20 mouse cellular contexts compared by ENCODE assay signal in genomic region chr13:28669832-28670585, GRCm38 (mm10).
"Had no signal": no experiment of that assay in that cellular context is flagged by ENCODE, and none has a peak within 500 bp of the region (broad histone marks: within the 10 kb centered on the region; RNA-seq: fewer than 3 reads in every experiment).

No protein-coding gene starts in this region.

- H3K36me3 ChIP-seq: neural tube, embryonic 13.5 days; neural tube, embryonic 15.5 days had no signal

- DNase-seq: lung, adult 18-20 months; lung, embryonic 14.5 days; lung, postnatal 10 days; lung, postnatal 4 days; midbrain, embryonic 14.5 days; retina, postnatal 1 day; right cerebral cortex, adult 18-20 months; right cerebral cortex, postnatal 25 days; right cerebral cortex, postnatal 4 days; spleen, adult 18-20 months; thymus, adult 18-20 months; thymus, postnatal 14 days; thymus, postnatal 36 days had no signal

- H3K4me2 ChIP-seq: lung, embryonic 14.5 days; midbrain, embryonic 12.5 days; neural tube, embryonic 13.5 days; neural tube, embryonic 15.5 days had no signal

- H3K27ac ChIP-seq: midbrain, embryonic 10.5 days; midbrain, embryonic 12.5 days; neural tube, embryonic 13.5 days; neural tube, embryonic 15.5 days had no signal

- H3K9me3 ChIP-seq: megakaryocyte, embryonic 14.5 days; midbrain, embryonic 10.5 days; midbrain, embryonic 12.5 days; neural tube, embryonic 13.5 days; neural tube, embryonic 15.5 days had no signal

- H3K9ac ChIP-seq: lung, embryonic 14.5 days; midbrain, embryonic 12.5 days; neural tube, embryonic 13.5 days; neural tube, embryonic 15.5 days had no signal

- H3K27me3 ChIP-seq: megakaryocyte, embryonic 14.5 days; midbrain, embryonic 12.5 days; neural tube, embryonic 13.5 days; neural tube, embryonic 15.5 days had no signal

- ATAC-seq: midbrain, embryonic 16.5 days had no signal

- H3K4me3 ChIP-seq: megakaryocyte, embryonic 14.5 days; midbrain, embryonic 10.5 days; midbrain, embryonic 12.5 days; myocyte; neural tube, embryonic 13.5 days; neural tube, embryonic 15.5 days had no signal
